Mouse (Mus musculus): ENCODE data around the gene Terf2ip. TPM values are rescaled to one million over a fixed set of nuclear protein-coding genes. Genes with fewer than 3 reads are reported as not detected.

Terf2ip gene
- polyA plus RNA-seq (2012; ENCODE audit: insufficient read depth, low replicate concordance) = 5.7 and 9.6 TPM in 2 replicates

GRCm38 (mm10) chr8:112010997-112011815 lies at the start of gene Terf2ip, which contains the start of gene Kars:
Gene Terf2ip (plus strand): TSS chr8:112011398.
Gene Kars (minus strand): TSS chr8:112011323.
- H3K36me3 ChIP-seq (replicated peaks; ENCODE audit: low read length) = peaks cover 35% of the 10 kb centered on the region
- no peaks in the 10 kb centered on the region for H3K27me3 ChIP-seq (replicated peaks)
- TF ChIP-seq FLI1 (IDR thresholded peaks at IDR 0.05; ENCODE audit: low read length) (no peak), GATA1 (IDR thresholded peaks at IDR 0.05; ENCODE audit: borderline replicate concordance, low read length) (no peak)
- H3K4me1 ChIP-seq = peaks cover 41% of the 10 kb centered on the region
- H3K9me3 ChIP-seq = no peaks in the 10 kb centered on the region
- peak within 1 kb of the TSS; percentile 100 for H3K4me3 ChIP-seq (replicated peaks)

DNA sequence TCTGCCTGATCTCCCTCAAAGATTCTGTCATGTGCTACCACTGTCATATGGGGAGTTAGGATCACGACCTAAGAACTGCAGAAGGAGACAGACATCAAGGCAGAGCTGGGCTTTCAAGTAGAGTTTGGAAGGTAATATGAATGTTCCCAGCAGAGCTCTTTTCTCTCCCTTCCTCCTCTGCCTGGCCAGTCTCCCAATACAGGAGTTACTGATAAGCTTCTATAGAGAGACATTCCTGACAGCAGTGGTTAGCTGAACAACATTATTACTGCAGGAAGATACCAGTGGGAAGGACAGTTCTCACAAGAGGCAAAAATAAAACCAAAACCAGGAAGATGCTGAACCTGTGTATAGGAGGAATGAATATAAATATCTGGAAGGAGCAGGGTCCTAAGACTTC lies 48.6 kb upstream of the Terf2ip start:
- Histone ChIP-seq H3K4me1 (peaks cover 46% of the 10 kb centered on the region), H3K9me3 (no peaks in the 10 kb centered on the region), H3K4me3 (replicated peaks) (no peak overlapping the region), H3K27me3 (replicated peaks) (no peaks in the 10 kb centered on the region), H3K36me3 (replicated peaks; ENCODE audit: low read length) (peaks cover 50% of the 10 kb centered on the region)
- no peak for TF ChIP-seq FLI1 (IDR thresholded peaks at IDR 0.05; ENCODE audit: low read length)
- TF ChIP-seq GATA1 (IDR thresholded peaks at IDR 0.05; ENCODE audit: borderline replicate concordance, low read length) = no peak

DNA sequence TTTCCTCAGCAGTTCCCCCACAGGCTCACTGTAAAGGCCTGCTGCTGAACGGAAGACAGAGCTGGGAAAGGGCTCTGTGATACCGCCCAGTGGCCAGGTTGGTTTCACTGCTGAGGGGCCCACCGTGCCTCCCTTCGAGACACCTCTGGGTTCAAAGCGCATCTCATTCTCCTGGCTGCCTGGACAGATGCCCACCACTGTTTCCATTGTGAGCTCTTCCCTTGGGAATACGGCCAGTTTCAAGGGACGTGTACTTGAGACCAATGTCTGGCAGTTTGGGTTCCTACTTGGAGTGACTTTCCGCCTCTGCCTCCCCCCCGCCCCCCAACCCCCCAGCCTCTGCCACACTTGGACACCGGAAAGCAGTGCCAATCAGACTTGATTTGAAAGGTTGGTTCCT lies 48.1 kb upstream of the Terf2ip start:
- H3K27me3 ChIP-seq (replicated peaks) = no peaks in the 10 kb centered on the region
- peaks cover 51% of the 10 kb centered on the region for H3K4me1 ChIP-seq
- H3K9me3 ChIP-seq = no peaks in the 10 kb centered on the region
- H3K4me3 ChIP-seq (replicated peaks) = no peak overlapping the region
- TF ChIP-seq GATA1 (IDR thresholded peaks at IDR 0.05; ENCODE audit: borderline replicate concordance, low read length) (no peak), FLI1 (IDR thresholded peaks at IDR 0.05; ENCODE audit: low read length) (no peak)
- H3K36me3 ChIP-seq (replicated peaks; ENCODE audit: low read length) = peaks cover 52% of the 10 kb centered on the region

- no peaks in the 10 kb centered on the region for H3K9me3 ChIP-seq
- H3K4me3 ChIP-seq (replicated peaks) = no peak overlapping the region
- H3K36me3 ChIP-seq (replicated peaks; ENCODE audit: low read length) = peaks cover 52% of the 10 kb centered on the region
- TF ChIP-seq FLI1 (IDR thresholded peaks at IDR 0.05; ENCODE audit: low read length) (no peak), GATA1 (IDR thresholded peaks at IDR 0.05; ENCODE audit: borderline replicate concordance, low read length) (no peak)
- H3K4me1 ChIP-seq = peaks cover 55% of the 10 kb centered on the region
- no peaks in the 10 kb centered on the region for H3K27me3 ChIP-seq (replicated peaks)
Observed at GRCm38 (mm10) chr8:111963546-111963945, 47.7 kb upstream of the Terf2ip start.

- TF ChIP-seq FLI1 (IDR thresholded peaks at IDR 0.05; ENCODE audit: low read length) (no peak), GATA1 (IDR thresholded peaks at IDR 0.05; ENCODE audit: borderline replicate concordance, low read length) (no peak)
- H3K9me3 ChIP-seq = no peaks in the 10 kb centered on the region
- peaks cover 53% of the 10 kb centered on the region for H3K36me3 ChIP-seq (replicated peaks; ENCODE audit: low read length)
- no peak overlapping the region for H3K4me3 ChIP-seq (replicated peaks)
- no peaks in the 10 kb centered on the region for H3K27me3 ChIP-seq (replicated peaks)
- peaks cover 56% of the 10 kb centered on the region for H3K4me1 ChIP-seq
Observed at GRCm38 (mm10) chr8:111964351-111964750, 46.8 kb upstream of the Terf2ip start.

DNA sequence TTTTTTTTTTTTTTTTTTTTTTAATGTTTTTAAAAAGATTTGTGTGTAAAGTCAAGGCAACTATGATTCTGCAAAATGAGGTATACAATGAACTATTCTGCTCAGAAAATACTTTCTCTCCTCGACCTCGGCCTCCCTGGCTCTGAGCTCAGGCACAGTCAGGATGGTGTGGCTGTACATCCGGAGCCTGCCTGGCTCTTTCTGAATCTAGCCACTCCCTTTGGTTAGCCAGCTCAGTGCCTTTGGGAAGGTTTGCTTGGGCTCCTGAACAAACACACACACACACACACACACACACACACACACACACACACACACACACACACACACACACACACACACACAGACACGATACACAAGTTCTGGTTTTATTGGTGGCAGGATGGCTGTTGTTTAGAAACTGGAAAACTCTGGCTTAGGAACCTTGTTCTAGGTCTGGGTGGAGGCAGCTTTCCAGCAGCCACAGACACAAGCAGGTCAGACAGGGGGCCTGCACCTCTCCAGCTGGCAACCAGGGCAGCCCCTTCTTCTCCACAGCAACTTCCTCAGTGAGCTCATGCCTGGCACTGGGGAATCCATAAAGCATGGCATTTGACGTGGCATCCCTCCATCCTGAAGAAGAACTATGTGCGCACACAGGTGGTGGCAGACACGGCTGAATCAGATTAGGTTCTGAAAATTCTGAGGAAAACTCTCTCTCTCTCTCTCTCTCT lies 46.2 kb upstream of the Terf2ip start:
- Histone ChIP-seq H3K4me3 (replicated peaks) (no peak overlapping the region), H3K36me3 (replicated peaks; ENCODE audit: low read length) (peaks cover 47% of the 10 kb centered on the region), H3K27me3 (replicated peaks) (no peaks in the 10 kb centered on the region), H3K9me3 (no peaks in the 10 kb centered on the region), H3K4me1 (peaks cover 56% of the 10 kb centered on the region)
- TF ChIP-seq GATA1 (IDR thresholded peaks at IDR 0.05; ENCODE audit: borderline replicate concordance, low read length) (no peak), FLI1 (IDR thresholded peaks at IDR 0.05; ENCODE audit: low read length) (no peak)

- Histone ChIP-seq H3K27me3 (replicated peaks) (no peaks in the 10 kb centered on the region), H3K4me1 (peaks cover 38% of the 10 kb centered on the region), H3K4me3 (replicated peaks) (no peak overlapping the region), H3K36me3 (replicated peaks; ENCODE audit: low read length) (peaks cover 51% of the 10 kb centered on the region), H3K9me3 (no peaks in the 10 kb centered on the region)
- TF ChIP-seq FLI1 (IDR thresholded peaks at IDR 0.05; ENCODE audit: low read length) = no peak
- TF ChIP-seq GATA1 (IDR thresholded peaks at IDR 0.05; ENCODE audit: borderline replicate concordance, low read length) = no peak
Observed at GRCm38 (mm10) chr8:111967246-111967870, 43.8 kb upstream of the Terf2ip start.

- TF ChIP-seq GATA1 (IDR thresholded peaks at IDR 0.05; ENCODE audit: borderline replicate concordance, low read length) (no peak), FLI1 (IDR thresholded peaks at IDR 0.05; ENCODE audit: low read length) (no peak)
- Histone ChIP-seq H3K4me3 (replicated peaks) (peak overlapping the region; percentile 44), H3K27me3 (replicated peaks) (no peaks in the 10 kb centered on the region), H3K36me3 (replicated peaks; ENCODE audit: low read length) (peaks cover 53% of the 10 kb centered on the region), H3K9me3 (peaks cover 4% of the 10 kb centered on the region), H3K4me1 (peaks cover 26% of the 10 kb centered on the region)
Observed at GRCm38 (mm10) chr8:111968541-111968940, 42.7 kb upstream of the Terf2ip start.

DNA sequence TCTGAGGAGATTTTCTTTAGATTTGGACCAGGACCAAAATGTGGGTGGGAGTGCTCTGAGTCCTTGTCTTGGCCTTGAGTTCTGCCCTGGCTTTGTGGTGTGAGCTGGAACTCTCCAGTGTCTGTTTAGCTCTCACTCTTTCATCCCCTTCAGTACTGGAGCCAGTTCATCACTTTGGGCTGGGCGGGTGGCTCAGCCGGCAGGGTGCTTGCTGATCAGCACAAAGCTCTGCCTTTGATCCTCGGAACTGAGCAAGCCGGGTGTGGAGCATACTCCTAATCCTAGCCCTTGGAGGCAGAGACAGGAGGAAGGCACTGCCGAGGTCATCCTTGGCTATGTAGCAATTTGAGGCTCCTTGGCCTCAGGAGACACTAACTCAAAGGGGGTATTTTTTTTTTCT lies 42.2 kb upstream of the Terf2ip start:
- Histone ChIP-seq H3K27me3 (replicated peaks) (no peaks in the 10 kb centered on the region), H3K9me3 (peaks cover 9% of the 10 kb centered on the region), H3K4me1 (peaks cover 24% of the 10 kb centered on the region), H3K4me3 (replicated peaks) (no peak overlapping the region), H3K36me3 (replicated peaks; ENCODE audit: low read length) (peaks cover 51% of the 10 kb centered on the region)
- TF ChIP-seq GATA1 (IDR thresholded peaks at IDR 0.05; ENCODE audit: borderline replicate concordance, low read length) = no peak
- TF ChIP-seq FLI1 (IDR thresholded peaks at IDR 0.05; ENCODE audit: low read length) = no peak

Data from megakaryocyte, embryonic 14.5 days (primary cell).